Mouse (Mus musculus) cerebellum, postnatal 4 days (tissue): ENCODE data around the gene Fras1.

ENCODE experiments used
- DNase-seq, 2 experiments: peaks; one replicate each; pipeline ENCODE4 v3.0.0; 2022; ENCODE audit warnings: low spot score in 2 of 2, mixed read lengths in 1 of 2

Gene Fras1

GRCm38 (mm10) chr5:96681085-96681484 is 307.3 kb downstream of the Fras1 start:
- DNase-seq = no peak

- DNase-seq = no peak
These were observed 309.0 kb downstream of the Fras1 start for GRCm38 (mm10) chr5:96682777-96683176.

- no peak for DNase-seq
These were observed 315.1 kb downstream of the Fras1 start for GRCm38 (mm10) chr5:96688885-96689284.

- DNase-seq = no peak
These were observed 325.2 kb downstream of the Fras1 start for GRCm38 (mm10) chr5:96698972-96699371.

DNA sequence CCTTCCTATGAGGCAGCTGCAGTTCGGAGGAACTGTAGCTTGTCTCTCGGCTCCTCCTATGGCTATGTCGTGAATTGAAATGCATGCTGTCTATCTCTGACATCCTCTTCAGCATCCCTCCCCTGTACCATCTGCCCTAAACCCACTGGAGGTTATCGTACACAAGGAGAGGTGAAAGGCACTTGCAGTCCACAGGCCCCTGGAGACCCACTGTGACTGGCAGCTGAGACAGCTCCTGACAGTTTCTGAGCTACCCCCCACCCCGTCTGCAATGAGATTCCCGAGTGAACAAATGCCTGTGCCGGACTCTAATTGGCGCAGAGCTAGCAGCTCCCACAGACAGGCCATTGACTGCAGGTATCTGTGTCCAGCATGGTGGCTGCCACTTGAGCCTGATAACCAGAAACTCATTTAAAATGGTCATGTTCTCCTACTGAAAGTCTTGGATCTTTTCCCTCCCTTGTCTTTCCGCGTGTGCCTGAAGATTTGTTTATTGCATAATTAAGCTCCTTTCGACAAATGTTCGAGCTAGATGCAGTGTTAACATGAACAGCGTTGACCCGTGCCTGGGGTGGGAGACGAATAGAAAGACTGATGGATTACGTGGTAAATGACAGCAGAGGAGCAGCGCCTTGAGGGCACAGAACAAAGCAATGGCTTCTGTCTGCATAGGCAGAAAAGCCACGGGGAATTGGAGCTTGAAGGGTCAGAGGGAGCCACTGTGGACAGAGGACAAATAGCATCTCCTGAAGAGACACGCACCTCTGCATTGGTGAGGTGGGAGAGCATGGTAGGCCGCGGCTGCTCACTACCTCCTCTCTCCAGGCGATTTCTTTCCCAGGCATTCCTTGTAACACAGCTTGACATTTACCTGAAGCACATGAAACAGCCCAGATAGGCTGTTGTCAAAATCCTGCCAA is 329.2 kb downstream of the Fras1 start:
- DNase-seq = no peak

- DNase-seq = no peak
These were observed 334.8 kb downstream of the Fras1 start for GRCm38 (mm10) chr5:96708515-96708914.

DNA sequence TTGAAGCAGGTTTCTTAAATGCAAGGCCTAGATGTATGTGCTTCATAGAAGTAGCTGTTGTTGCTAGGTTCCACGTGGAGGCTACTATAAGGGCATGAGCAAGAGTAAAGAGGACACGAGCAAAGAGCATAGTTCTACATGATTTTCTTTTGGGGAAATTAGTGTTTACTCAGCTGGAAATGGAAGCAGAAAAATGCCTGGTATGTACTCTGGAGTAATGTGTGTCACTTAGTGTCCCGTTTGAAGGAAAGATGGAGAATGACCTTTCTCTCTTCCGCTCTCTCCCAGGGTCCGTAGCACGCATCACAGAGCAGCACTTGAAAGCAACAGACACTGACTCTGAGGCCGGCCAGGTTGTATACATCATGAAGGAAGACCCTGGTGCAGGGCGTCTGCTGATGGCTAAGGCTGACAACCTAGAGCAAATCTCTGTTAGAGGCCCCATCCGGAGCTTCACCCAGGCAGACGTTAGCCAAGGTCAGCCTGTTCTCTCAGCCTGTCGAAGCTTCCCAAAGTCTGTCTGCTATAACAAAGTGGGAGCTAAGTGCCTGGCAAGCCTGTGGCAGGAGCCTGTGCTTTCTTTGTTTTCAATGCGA is 338.4 kb downstream of the Fras1 start:
- no peak for DNase-seq

GRCm38 (mm10) chr5:96712799-96713198 is 339.0 kb downstream of the Fras1 start:
- DNase-seq = no peak

DNA sequence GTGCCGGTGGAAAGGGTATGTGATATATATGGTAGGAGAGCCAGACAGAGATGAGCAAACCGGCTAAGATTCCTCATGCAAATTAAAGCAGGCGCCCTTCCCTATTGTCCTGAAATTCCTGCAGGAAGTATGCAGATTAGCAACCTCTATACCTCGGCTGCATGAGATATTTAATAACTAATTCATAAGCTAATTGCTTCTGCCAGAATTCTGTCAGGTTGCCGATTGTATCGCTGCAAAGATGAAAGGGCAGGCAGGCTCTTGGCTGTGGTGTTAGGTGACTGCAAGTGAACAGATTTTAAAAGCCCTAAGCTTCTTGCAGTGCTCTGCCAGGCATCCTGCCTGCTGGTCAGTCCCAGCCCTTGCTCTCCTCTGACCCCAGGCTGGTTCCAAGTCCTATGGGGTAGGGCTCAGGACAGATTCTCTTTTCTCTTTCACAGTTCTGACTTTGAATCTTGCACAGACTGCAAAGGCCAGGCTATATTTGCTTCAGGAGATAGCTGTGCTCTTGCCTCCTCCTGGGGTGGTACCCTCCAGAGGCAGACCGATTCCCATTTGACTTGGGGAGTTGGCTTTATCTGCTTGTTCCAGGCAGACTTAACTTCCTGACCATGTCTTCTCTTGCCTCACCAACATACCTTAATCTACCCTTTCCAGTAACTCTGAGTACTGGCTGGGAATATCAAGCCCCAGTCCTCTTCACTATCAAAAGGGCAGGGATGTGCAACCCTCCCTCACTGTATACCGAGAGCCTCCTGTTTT is 342.7 kb downstream of the Fras1 start:
- DNase-seq = no peak

DNA sequence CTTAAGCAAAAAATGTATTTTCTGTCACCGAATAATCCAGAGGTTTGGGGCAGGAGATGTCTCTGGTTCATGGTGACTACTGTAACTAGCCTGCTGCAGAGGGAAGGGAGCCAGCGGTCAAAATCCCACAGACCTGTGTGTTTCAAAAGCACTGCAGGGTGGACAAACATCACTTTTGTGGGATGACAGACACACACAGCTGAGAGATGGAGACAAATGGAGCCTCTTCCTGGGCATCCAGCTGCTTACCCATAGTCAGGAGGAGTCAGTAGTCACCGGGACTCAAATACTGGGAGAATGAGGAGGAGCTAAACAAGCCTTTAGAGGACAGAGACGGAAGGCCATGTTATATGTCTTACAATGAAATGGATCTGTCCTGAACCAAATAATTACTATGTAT is 343.9 kb downstream of the Fras1 start:
- DNase-seq = no peak

DNA sequence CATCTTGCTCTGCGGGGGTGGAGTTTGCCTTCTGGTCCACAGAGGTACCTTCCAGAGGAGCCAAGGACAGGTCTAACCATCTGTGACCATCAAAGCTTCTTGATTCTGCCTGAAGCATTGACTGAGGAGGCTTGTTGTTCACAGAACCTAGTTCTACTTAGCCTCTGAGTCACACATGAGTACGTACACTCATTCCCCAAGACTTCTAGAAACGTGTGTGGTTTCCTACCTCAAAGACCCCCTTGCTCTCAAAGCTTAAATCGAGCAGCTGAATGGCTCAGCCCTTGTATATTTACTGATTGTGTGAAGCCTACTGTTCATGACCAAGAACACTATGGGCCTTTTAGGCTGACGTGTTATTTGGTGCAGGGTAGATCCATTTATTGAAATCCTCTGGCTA is 344.8 kb downstream of the Fras1 start:
- no peak for DNase-seq

GRCm38 (mm10) chr5:96719221-96719620 is 345.5 kb downstream of the Fras1 start:
- no peak for DNase-seq

GRCm38 (mm10) chr5:96722690-96723089 is 348.9 kb downstream of the Fras1 start:
- DNase-seq = no peak

DNA sequence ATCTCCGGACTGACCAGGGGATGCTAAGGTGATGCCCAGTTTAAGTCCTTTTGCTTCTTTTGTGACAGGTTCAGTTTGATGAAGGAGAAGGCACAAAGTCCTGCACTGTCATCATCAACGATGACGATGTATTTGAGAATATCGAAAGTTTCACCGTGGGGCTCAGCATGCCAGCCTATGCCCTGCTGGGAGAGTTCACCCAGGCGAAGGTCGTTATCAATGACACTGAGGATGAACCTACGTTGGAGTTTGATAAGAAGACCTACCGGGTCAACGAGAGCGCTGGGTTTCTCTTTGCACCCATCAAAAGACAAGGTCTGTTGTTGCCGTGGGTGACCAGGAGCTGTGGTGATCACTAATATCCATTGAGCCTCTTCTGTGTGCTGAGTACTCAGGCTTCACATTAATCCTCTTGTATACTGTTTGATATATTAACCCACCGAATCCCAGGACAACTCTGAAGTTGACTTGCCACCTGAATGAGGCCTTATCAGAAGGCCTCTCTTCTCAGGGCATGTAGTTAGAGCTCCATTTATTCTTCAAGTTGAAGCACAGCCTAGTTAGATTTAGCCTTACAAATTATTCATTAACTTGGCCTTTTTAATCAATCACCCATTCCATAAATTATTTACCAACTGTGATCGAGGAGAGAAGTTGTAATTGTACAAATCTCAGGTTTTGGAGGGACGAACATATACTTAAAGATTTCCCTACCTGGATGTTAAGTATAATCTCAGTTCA is 365.6 kb downstream of the Fras1 start:
- DNase-seq = no peak

DNA sequence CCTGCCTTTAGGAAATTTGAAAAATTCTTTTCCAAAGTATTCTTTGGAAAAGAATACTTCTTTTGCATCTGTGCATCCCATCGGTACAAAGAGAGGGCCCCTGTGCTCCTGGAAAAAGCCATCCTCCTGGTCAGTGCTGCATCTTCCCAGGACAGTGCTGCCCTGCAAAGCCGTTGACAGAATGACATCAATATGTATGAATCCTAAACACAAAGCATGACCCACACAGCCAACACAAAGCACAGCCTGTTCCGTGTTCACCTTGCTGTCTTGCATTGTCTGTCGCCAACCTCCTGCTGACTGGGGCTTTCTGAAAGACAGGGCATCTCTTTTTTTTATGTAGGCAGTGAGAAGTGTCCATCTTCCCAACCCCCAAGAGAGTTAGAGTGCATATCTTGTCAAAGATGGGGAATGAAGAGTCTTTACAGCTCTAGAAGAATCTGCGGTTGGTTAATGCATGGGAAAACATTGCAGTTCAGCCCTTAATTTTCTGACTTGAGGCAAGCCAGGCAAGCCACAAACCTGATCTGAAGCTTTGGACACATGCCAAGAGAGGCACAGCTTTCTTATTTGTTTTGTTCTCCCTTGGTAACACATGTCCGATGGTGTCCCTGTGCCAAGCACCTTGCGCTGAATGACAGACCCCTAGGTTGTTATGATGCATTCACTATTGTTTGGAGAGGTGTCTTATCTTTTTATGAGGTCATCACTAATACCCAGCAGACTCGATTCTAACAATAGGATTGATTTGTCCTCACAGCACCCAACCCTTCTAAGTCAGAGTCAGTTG is 373.6 kb downstream of the Fras1 start:
- DNase-seq = no peak

- DNase-seq = no peak
These were observed 383.9 kb downstream of the Fras1 start for GRCm38 (mm10) chr5:96757615-96758014.

GRCm38 (mm10) chr5:96762021-96762420 is 388.3 kb downstream of the Fras1 start:
- DNase-seq = no peak

DNA sequence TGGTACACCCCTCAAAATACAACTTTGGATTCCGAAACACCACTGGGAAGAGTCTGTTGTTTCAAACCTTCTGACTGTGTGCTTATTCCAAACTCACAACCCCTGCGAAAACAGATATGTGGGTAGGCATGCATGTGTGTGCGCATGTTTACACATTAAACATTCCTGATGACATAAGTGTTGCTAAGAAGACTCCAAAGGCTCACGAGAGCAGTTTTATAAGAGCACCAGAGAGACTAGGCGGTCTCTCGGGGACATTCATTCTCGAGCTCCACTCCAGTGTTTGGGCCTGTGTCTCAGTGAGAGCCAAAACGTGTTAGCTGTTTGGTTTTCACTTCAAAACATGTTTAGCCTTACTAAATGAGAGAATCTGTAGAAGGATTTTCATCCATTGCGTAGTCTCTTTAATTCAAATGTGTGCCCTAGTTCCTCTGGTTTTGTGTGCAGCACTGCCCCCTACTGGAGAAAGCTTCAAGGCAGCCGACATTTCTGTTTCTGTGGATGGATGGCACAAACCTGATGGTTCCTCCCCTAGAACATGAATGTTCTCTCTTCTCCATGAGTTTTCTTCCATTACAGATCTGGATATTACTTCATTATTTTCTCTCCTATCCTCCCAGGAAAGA is 395.2 kb downstream of the Fras1 start:
- peak; percentile 63 to 74 for DNase-seq

DNA sequence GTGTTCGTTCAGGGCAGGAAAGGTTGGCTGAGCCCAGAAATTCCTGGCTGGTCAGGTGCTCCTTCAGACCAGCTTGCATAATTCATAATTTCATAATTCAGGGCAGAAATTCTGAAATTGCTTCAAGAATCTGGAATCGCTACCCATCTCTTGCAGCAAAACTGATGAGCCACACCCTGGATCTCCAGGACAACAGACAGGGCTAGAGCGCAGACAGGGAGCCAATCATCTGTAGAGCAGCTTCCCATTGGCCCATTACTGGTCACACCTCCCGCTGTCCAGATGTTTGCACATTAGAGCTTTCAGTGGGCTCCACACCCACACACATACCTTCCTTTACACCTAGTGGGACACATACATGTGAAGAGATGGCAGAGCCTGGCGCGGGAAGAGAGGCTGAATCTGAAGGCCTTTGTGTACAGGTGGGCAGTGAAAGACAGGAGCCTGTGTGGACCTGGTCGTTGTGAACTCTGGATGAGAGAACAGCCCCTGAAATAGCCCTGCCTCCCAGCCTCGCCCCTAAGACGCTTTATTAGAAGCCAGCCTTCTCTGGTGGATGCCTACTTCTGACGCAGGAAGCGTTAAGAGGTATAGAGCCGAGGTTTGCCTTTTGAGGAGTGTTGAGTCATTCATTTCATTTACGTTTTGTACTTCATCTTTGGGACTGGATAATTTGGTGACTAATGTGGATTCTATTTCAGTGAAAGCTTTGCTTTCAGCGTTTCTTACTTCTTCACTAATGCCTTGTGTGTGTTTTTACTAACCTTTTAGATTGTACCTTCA is 409.9 kb downstream of the Fras1 start:
- no peak for DNase-seq

GRCm38 (mm10) chr5:96785096-96785495 is 411.3 kb downstream of the Fras1 start:
- no peak for DNase-seq
